Mouse (Mus musculus): ENCODE measurements around the gene Tm6sf1.

Gene Tm6sf1

DNA sequence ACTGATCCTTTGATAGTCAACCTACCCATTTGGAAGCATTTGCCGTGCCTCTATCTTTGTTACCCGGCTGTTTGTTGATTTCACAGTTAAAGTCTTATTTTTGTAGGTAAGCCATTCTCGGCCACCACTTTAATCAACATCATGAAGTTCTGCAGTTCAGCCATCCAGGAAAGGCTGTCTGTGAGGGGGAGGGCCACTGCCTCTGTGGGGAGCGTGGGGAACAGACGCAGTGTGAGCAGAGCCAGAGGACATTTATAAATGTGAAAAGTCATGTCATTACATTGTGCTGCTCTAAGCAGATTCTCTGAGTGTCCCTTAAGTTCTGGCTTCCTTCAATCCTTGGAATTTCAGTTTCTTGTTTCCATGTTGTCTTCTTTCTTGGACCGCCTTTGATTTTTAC lies 8.6 kb upstream of the Tm6sf1 start:
- no peak for DNase-seq (ENCODE audit: low spot score)

DNA sequence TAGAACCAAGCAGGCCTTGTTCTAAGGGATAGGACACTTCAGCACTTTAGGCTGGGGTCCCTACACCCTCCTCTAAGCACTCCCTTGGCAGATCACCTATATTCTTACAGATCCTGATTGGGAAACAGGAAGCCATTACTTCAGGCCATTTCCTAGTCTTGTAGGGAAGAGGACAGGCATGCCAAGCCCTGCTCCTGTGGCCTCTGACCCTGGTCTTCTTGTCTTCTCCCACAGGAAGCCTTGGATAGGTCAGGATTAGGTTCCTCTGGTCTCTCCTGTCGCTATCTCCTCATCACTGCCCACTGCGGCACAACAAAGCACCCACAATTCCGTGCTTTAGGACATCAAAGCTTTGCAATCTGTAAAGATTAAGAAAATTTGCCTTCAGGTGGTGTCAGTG lies 7.1 kb upstream of the Tm6sf1 start:
- no peak for DNase-seq (ENCODE audit: low spot score)

GRCm38 (mm10) chr7:81854568-81855307 lies 4.1 kb upstream of the Tm6sf1 start:
- DNase-seq (ENCODE audit: low spot score), result no peak

GRCm38 (mm10) chr7:81855694-81856093 lies 3.1 kb upstream of the Tm6sf1 start, which contains the start of gene Gm10160:
Gene Gm10160 (minus strand): TSS chr7:81855794.
- DNase-seq (ENCODE audit: low spot score), result no peak

- DNase-seq (ENCODE audit: low spot score), result no peak
Measured at GRCm38 (mm10) chr7:81856221-81856620, 2.6 kb upstream of the Tm6sf1 start.

- no peak for DNase-seq (ENCODE audit: low spot score)
Measured at GRCm38 (mm10) chr7:81858236-81858635, 565 bp upstream of the Tm6sf1 start.

DNA sequence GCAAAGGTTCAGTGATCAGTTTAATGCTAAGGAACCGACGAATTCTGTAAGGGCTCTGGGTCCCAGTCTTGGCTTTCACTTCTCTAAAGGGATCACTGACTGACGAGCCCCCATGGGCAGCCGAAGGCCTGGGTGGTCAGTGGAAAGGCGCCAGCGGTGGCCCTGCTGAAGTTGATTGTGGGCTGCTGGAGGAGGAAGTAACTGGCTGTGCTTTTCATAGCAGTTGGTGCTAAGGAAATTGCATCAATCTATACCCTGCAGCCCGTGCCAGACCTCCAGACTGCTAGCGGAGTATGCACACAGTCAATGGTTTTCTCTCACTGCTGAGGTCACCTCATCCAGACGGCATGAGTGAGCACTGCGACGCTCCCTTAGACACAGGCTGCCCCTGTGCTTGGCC lies 1.3 kb downstream of the Tm6sf1 start:
- peak; percentile 58 for DNase-seq (ENCODE audit: low spot score)

GRCm38 (mm10) chr7:81860996-81861395 lies 2.2 kb downstream of the Tm6sf1 start:
- DNase-seq (ENCODE audit: low spot score), result no peak

DNA sequence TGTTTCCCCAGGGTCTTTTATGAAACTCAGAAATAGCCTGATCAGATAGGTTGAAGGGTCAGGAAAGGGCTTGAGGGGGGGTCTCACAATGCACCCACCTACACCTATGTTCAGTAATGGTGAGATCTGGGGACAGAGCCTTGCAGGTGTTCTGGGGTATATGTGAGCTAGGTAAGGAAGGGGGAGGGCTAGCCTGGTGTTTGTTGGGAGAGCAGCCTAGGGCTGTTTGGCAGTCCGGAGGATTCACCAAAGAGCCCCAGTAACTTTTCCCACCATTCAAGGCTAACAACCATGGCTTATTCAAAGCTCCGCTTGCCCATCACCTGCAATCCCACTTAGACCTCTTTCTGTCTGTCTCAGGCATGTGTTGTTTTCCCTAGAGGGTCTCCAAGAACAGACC lies 2.7 kb downstream of the Tm6sf1 start:
- DNase-seq (ENCODE audit: low spot score), result no peak

DNA sequence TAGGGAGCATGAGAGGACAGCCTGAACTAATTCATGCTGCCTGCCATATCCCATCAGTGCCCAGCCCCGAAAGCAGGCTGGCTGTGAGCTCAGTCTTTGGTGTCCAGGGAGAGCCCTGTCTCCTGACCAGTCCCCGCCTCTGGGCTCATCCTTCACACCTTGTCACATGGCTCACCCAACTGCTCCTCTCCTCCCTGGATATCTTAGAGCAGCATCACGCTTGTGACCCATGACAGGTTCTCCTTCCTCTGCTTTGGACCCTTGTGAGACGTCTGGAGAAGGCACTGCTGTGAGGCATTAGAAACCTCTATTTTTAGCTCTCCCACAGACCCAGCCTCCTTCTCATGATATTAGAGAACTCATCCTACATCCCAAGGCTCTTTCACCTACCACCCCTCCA lies 3.1 kb downstream of the Tm6sf1 start:
- DNase-seq (ENCODE audit: low spot score), result no peak

DNA sequence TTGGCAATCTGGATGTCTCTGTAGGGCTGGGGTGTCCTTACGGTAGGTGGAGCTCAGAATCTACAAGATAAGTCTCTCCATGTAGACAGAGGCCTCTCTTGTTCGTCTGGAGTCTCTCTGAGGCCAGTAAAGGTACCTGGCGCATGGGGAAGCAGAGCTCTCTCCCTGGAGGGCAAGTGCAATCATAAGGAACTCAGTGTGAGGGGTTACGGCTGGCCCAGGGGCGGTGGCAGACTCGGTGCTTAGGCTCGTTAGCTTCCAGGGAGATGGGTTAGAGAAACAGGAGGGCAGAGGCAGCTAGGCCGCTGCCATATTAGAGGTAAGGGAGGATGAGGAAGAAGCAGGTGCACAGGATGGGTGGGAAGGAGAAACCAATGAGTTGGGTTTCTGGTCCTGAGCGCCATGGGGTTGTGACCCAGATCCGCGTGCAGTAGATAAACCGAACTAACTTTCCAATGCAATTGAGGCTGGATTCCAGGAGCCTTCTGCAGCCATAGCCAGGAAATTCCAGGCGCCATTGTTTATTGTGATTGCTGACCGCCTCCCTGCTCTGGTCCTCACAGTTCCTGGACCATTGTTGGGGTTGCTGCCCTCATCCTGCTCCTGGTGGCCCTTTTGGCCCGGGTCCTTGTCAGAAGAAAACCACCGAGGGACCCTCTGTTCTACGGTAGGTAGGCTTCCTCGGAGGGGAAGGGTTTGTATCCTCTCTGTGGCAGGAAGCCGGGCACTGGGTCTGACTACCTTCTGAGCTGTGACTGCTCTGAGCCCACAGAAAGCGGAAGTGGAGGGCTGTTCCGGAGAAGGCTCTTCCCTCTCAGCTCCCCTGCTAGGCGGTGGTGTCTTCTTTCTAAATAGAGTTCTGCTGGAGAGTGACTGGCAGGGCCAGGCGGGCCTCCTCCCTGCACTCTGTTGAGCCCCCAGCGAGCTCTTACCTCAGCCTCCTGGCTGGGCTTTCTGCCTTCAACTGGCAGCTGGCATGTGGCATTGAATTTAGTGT lies 4.1 kb downstream of the Tm6sf1 start:
- DNase-seq (ENCODE audit: low spot score), result peak; percentile 73

- no peak for DNase-seq (ENCODE audit: low spot score)
Measured at GRCm38 (mm10) chr7:81864552-81864951, 5.8 kb downstream of the Tm6sf1 start.

DNA sequence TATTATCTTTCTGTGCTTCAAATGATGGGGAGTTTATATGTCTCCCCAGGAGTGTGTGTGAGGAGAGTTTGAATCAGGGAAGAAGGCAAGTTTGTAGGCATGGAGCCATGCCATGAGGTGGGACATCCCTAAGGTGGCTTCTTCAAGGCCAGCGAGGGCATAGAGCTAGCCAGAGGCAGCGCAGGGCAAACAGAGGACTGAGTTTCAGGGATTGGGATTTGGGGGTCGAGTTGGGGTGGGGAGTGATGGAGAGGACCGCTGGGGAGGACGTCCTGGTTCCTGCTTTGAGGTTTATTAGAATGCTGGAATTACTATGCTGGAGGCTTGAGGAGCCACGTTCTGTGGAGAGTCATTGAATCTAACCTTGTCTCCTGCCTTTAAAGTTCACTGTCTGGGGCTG lies 7.1 kb downstream of the Tm6sf1 start:
- no peak for DNase-seq (ENCODE audit: low spot score)

- DNase-seq (ENCODE audit: low spot score), result no peak
Measured at GRCm38 (mm10) chr7:81867231-81867930, 8.6 kb downstream of the Tm6sf1 start.

DNA sequence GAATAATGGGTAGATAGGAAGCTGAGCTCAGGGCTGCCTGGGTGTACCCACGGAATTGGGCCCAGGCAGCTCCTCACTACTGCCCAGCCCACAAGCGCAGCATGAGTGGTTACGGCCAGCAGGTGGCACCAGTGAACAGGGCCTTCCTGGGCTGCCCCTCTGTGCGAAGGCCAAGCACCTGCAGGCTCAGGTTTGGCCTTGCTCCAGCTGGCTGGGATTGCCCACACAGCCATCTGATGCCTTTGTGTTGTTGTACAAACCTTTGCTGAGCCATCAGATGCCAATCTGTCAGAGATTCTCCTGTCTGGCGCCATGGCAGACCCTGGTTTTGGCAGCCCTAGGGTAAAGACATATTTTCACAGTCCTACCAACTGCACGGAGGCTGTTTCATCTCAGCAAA lies 9.4 kb downstream of the Tm6sf1 start:
- peak; percentile 80 for DNase-seq (ENCODE audit: low spot score)

- DNase-seq (ENCODE audit: low spot score), result no peak
Measured at GRCm38 (mm10) chr7:81872493-81873013, 13.8 kb downstream of the Tm6sf1 start.

DNA sequence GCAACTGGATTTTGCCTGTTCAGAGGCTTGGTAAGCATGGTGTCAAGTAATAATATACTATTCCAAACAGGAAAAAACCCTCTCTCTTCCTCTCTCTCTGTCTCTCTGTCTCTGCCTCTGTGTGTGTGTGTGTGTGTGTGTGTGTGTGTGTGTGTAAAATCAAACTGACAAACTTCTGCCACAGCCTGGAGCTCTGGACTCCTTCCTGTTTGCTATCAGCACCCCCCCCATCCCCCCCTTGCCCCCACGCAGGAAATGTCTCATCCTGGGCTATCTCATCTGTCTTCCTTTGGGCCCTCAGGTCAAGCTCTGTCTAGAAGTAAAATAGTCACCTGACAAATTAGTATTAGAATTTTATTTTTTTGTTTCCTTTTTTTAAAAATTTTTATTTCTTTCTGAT lies 15.0 kb downstream of the Tm6sf1 start:
- no peak for DNase-seq (ENCODE audit: low spot score)

DNA sequence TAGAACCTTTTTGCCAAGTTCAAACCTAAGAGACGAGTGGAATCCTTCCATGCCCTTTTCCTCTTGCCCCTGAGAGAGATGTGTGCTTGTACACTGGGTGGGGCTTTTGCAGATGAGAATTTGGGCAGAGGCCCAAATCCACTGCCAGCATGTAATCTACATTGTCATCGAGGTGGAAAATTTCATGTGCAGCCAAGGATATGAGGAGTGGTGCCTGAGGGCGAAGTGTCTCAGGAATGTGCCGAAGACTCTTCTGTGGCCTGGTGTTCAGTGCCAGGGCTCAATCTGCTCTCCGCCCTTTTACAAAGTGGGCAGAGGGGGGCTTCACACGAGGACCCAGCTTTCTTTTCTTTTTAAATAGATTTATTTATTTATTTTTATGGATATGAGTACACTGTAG lies 15.8 kb downstream of the Tm6sf1 start:
- DNase-seq (ENCODE audit: low spot score), result peak; percentile 72

DNA sequence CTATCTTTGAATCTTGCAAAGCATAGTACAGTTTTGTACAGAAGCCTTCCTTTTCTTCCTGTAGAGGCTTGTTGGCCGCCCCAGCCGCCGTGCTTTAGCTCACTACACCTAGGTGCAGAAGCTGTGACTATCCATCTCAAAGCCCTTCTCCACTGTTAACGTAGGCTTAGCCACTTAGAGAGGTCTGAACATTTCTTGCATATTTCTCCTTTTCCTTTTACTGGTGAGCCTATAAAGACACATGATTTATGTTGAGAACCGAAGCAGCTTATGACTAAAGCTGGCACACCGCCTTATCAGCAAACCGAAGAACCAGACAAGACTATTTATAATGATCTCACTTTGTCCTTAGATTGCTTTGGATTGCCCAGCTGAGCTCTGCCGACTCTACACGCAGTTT lies 16.6 kb downstream of the Tm6sf1 start:
- DNase-seq (ENCODE audit: low spot score), result no peak

- DNase-seq (ENCODE audit: low spot score), result no peak
Measured at GRCm38 (mm10) chr7:81880286-81880685, 21.5 kb downstream of the Tm6sf1 start.

DNA sequence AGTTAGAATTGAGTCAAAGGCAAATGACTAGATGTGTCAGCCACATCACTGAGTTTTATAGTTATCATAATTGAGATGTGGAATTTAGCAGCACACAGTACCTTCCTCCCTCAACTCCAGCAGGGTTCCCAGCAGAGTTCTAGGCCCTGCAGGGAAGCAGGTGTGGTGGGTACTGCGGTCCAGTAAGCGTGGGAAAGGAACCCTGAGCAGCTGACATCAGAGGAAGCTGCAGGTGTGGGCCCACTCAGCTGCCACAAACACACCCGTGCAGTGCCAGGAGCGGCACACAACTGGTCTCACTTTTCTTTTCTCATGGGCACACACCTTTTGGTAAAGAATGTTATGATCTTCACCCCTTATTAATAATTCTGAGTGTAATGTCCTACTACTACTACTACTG lies 22.0 kb downstream of the Tm6sf1 start:
- no peak for DNase-seq (ENCODE audit: low spot score)

DNA sequence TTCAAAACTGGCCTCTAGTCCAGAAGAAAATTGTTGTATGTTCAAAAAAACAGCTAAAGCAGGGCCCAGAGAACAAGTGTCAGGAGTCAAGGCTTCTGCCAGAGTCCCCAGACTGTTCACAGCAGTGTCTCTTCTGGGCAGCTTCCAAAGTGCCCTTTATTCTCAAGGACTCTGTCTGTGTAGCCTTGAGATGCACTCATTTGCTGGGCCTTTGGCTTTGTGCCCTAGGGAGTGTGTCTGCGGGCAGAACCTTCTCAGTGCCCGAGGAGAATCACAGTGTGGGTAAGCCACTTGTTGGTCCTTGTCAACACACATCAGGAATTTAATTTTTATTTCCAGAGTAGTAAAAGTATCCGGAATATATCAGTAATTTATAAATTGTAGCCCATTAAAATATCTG lies 22.8 kb downstream of the Tm6sf1 start:
- no peak for DNase-seq (ENCODE audit: low spot score)

Measured in lung, postnatal 25 days (tissue).